Mouse (Mus musculus) stomach, embryonic 16.5 days (tissue): ENCODE results near the gene Pced1b. TPM values are rescaled to one million over a fixed set of nuclear protein-coding genes. Genes with fewer than 3 reads are reported as not detected.

Experiments
- ATAC-seq: fragments of 200-750 bp; cut with Nextera tagmentation; 2 replicates; pipeline ENCODE4 v1.8.0; 2017; ENCODE audit warnings: moderate number of reproducible peaks, moderate TSS enrichment; ENCODE audit not compliant: insufficient read depth, low FRiP score
- H3K27ac ChIP-seq: fragments of 300-500 bp; sonication (generic); 2 replicates; pipeline ENCODE4 v1.5.1; 2014; ENCODE audit warnings: low read length
- H3K27me3 ChIP-seq: fragments of 300-500 bp; sonication (generic); 2 replicates; pipeline ENCODE4 v1.6.1; 2014; ENCODE audit warnings: low read length, control low read depth, mixed read lengths; ENCODE audit not compliant: control insufficient read depth, insufficient read depth
- H3K36me3 ChIP-seq: fragments of 300-500 bp; sonication (generic); 2 replicates; pipeline ENCODE4 v1.6.1; 2014; ENCODE audit warnings: low read length; ENCODE audit not compliant: control insufficient read depth, insufficient read depth
- H3K4me1 ChIP-seq: fragments of 300-500 bp; sonication (generic); 2 replicates; pipeline ENCODE4 v1.6.1; 2014; ENCODE audit warnings: low read length, control low read depth, mixed read lengths; ENCODE audit not compliant: control insufficient read depth, insufficient read depth
- H3K4me2 ChIP-seq: fragments of 300-500 bp; sonication (generic); 2 replicates; pipeline ENCODE4 v1.6.1; 2014; ENCODE audit warnings: low read depth, low read length, mixed read lengths
- H3K4me3 ChIP-seq: fragments of 300-500 bp; sonication (generic); replicated peaks from 2 replicates; pipeline ENCODE4 v1.5.1; 2014; ENCODE audit warnings: mild to moderate bottlenecking, low read length
- H3K9ac ChIP-seq: fragments of 300-500 bp; sonication (generic); 2 replicates; pipeline ENCODE4 v1.6.1; 2014; ENCODE audit warnings: low read length
- H3K9me3 ChIP-seq: fragments of 300-500 bp; sonication (generic); replicated peaks from 2 replicates; pipeline ENCODE4 v1.6.1; 2016; ENCODE audit warnings: low read length, control low read depth; ENCODE audit not compliant: control insufficient read depth
- WGBS: fragments of 180-500 bp; shearing (Covaris S2); extraction: QIAGEN DNeasy Blood & Tissue Kit; methylation state at CpG from one replicate; pipeline ENCODE4 v1.1.7; 2014; 5-methylcytosine and 5-hydroxymethylcytosine counted together
- polyA plus RNA-seq: library from polyadenylated mRNA; unstranded; fragments of >200 nt; fragmentation: Nextera tagmentation; extraction: Ambion mirVana; gene quantifications from 2 replicates; pipeline ENCODE4 v1.2.1, GENCODE M21; 2015

Pced1b gene
- polyA plus RNA-seq, 1 experiment from 2014 or later, result 2.9 TPM

GRCm38 (mm10) chr15:97288690-97289089 is 41.8 kb downstream of the Pced1b start:
- ATAC-seq, result no peak
- 70% methylated on average over 13 of the region's 13 CpGs for WGBS
- no peaks in the 10 kb centered on the region for H3K4me1 ChIP-seq
- H3K27ac ChIP-seq, result no peak overlapping the region
- H3K4me2 ChIP-seq, result no peak overlapping the region
- H3K27me3 ChIP-seq, result no peaks in the 10 kb centered on the region
- H3K9me3 ChIP-seq, result no peaks in the 10 kb centered on the region
- no peak overlapping the region for H3K4me3 ChIP-seq
- no peak overlapping the region for H3K9ac ChIP-seq
- H3K36me3 ChIP-seq, result no peaks in the 10 kb centered on the region

GRCm38 (mm10) chr15:97289176-97289575 is 42.3 kb downstream of the Pced1b start:
- WGBS, result 64% methylated on average over 4 of the region's 4 CpGs
- H3K9me3 ChIP-seq, result no peaks in the 10 kb centered on the region
- ATAC-seq, result no peak

GRCm38 (mm10) chr15:97290351-97290750 is 43.4 kb downstream of the Pced1b start:
- Histone ChIP-seq H3K27me3 (no peaks in the 10 kb centered on the region), H3K4me1 (no peaks in the 10 kb centered on the region), H3K9me3 (no peaks in the 10 kb centered on the region), H3K4me2 (no peak overlapping the region), H3K9ac (no peak overlapping the region), H3K27ac (no peak overlapping the region), H3K36me3 (no peaks in the 10 kb centered on the region), H3K4me3 (no peak overlapping the region)
- no peak for ATAC-seq
- 85% methylated on average over 6 of the region's 6 CpGs for WGBS

More at GRCm38 (mm10) chr15:97289176-97289575, 42.3 kb downstream of the Pced1b start:
- Histone ChIP-seq H3K27ac (no peak overlapping the region), H3K4me1 (no peaks in the 10 kb centered on the region), H3K4me3 (no peak overlapping the region), H3K9ac (no peak overlapping the region), H3K27me3 (no peaks in the 10 kb centered on the region), H3K4me2 (no peak overlapping the region), H3K36me3 (no peaks in the 10 kb centered on the region)

GRCm38 (mm10) chr15:97291291-97292050 is 44.6 kb downstream of the Pced1b start:
- WGBS, result 71% methylated on average over 21 of the region's 21 CpGs
- Histone ChIP-seq H3K9ac (no peak overlapping the region), H3K4me2 (no peak overlapping the region), H3K36me3 (no peaks in the 10 kb centered on the region), H3K9me3 (no peaks in the 10 kb centered on the region), H3K4me3 (no peak overlapping the region), H3K4me1 (no peaks in the 10 kb centered on the region), H3K27ac (no peak overlapping the region), H3K27me3 (no peaks in the 10 kb centered on the region)
- no peak for ATAC-seq

- no peaks in the 10 kb centered on the region for H3K27me3 ChIP-seq
- no peak overlapping the region for H3K9ac ChIP-seq
- no peaks in the 10 kb centered on the region for H3K36me3 ChIP-seq
- no peak overlapping the region for H3K4me2 ChIP-seq
- no peak overlapping the region for H3K4me3 ChIP-seq
- 68% methylated on average over 9 of the region's 9 CpGs for WGBS
- no peaks in the 10 kb centered on the region for H3K4me1 ChIP-seq
- no peaks in the 10 kb centered on the region for H3K9me3 ChIP-seq
- no peak overlapping the region for H3K27ac ChIP-seq
- no peak for ATAC-seq
These were observed 61.0 kb downstream of the Pced1b start for GRCm38 (mm10) chr15:97307935-97308334.

- H3K4me2 ChIP-seq, result no peak overlapping the region
- no peaks in the 10 kb centered on the region for H3K27me3 ChIP-seq
- H3K9me3 ChIP-seq, result no peaks in the 10 kb centered on the region
- H3K9ac ChIP-seq, result no peak overlapping the region
- no peak for ATAC-seq
- no peaks in the 10 kb centered on the region for H3K4me1 ChIP-seq
- no peak overlapping the region for H3K27ac ChIP-seq
- H3K4me3 ChIP-seq, result no peak overlapping the region
- WGBS, result 92% methylated on average over 2 of the region's 2 CpGs
- no peaks in the 10 kb centered on the region for H3K36me3 ChIP-seq
These were observed 62.6 kb downstream of the Pced1b start for GRCm38 (mm10) chr15:97309533-97309932.

- H3K4me1 ChIP-seq, result no peaks in the 10 kb centered on the region
- H3K9ac ChIP-seq, result no peak overlapping the region
- no peak for ATAC-seq
- no peaks in the 10 kb centered on the region for H3K9me3 ChIP-seq
- WGBS, result 78% methylated on average over 9 of the region's 9 CpGs
- no peak overlapping the region for H3K4me2 ChIP-seq
- no peak overlapping the region for H3K27ac ChIP-seq
- H3K27me3 ChIP-seq, result no peaks in the 10 kb centered on the region
- H3K36me3 ChIP-seq, result no peaks in the 10 kb centered on the region
- no peak overlapping the region for H3K4me3 ChIP-seq
These were observed 63.3 kb downstream of the Pced1b start for GRCm38 (mm10) chr15:97310251-97310650.

GRCm38 (mm10) chr15:97311211-97311610 is 64.3 kb downstream of the Pced1b start:
- Histone ChIP-seq H3K27ac (no peak overlapping the region), H3K9me3 (no peaks in the 10 kb centered on the region), H3K36me3 (no peaks in the 10 kb centered on the region), H3K9ac (no peak overlapping the region), H3K4me1 (no peaks in the 10 kb centered on the region), H3K27me3 (no peaks in the 10 kb centered on the region), H3K4me3 (no peak overlapping the region), H3K4me2 (no peak overlapping the region)
- 76% methylated on average over 7 of the region's 7 CpGs for WGBS
- no peak for ATAC-seq

GRCm38 (mm10) chr15:97311937-97312336 is 65.0 kb downstream of the Pced1b start:
- H3K4me3 ChIP-seq, result no peak overlapping the region
- no peaks in the 10 kb centered on the region for H3K36me3 ChIP-seq
- H3K4me1 ChIP-seq, result no peaks in the 10 kb centered on the region
- no peak overlapping the region for H3K27ac ChIP-seq
- no peak overlapping the region for H3K9ac ChIP-seq
- WGBS, result 86% methylated on average over 8 of the region's 8 CpGs
- no peaks in the 10 kb centered on the region for H3K27me3 ChIP-seq
- ATAC-seq, result no peak
- H3K9me3 ChIP-seq, result no peaks in the 10 kb centered on the region
- no peak overlapping the region for H3K4me2 ChIP-seq
